10 mouse cellular contexts compared by ENCODE assay signal in the genomic region with DNA sequence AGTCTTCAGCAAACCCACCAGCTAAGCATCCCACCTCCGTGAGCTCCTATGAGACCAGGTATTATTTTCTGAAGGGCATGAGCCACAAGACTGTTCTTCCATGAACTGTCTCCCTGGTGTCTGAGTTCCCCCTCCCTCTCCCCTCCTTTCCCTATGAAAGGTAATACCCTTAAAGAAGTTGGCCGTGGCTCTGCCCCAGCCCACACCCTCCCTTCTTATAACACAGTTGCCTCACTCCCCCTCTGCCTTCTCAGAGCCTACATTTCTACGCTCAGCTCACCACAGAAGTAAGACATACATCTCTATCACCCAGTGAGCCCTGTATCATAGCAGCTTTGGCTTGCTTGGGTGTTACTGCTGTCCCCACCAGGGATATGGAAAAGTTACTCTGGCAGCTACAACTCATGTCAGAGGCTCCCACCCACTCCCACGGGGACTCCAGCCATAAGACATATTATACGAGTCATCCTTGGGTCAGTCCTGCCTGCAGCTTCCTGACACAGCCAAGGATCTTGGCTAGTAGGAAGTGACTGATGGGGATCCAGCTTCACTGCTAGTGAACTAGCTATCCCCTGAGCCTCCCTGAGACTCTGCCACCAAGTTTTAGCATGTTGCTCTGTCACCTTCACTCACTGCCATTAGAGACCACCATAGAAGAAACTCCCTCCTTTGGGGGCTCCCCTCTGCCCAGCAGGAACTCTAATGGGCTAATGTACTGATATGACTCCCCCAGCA. TPM values are rescaled to one million over a fixed set of nuclear protein-coding genes. Genes with fewer than 3 reads are reported as not detected.
DNase-seq lines count a peak whose midpoint lies in the region; ATAC-seq and TF ChIP-seq lines count a peak whose summit lies in the region.
"Had no signal": no experiment of that assay in that cellular context is flagged by ENCODE, and none has a peak within 500 bp of the region (broad histone marks: within the 10 kb centered on the region; RNA-seq: fewer than 3 reads in every experiment).

No protein-coding gene starts in this region.

- H3K4me2 ChIP-seq in lung, postnatal 0 days (replicated peaks; ENCODE audit: low read depth, low read length): no peak overlapping the region
- H3K4me2 ChIP-seq in embryonic facial prominence, embryonic 14.5 days (ENCODE audit: low read depth, low read length): no peak overlapping the region
- H3K4me2 ChIP-seq: hindbrain, embryonic 12.5 days had no signal

- WGBS in heart, embryonic 10.5 days: 63% methylated on average over 5 of the region's 5 CpGs
- 46% methylated on average over 5 of the region's 5 CpGs for WGBS in lung, postnatal 0 days
- WGBS in embryonic facial prominence, embryonic 14.5 days: 45% methylated on average over 5 of the region's 5 CpGs

- H3K9me3 ChIP-seq in heart, embryonic 10.5 days: no peaks in the 10 kb centered on the region
- H3K9me3 ChIP-seq in lung, postnatal 0 days (ENCODE audit: low read length): no peaks in the 10 kb centered on the region
- H3K9me3 ChIP-seq in embryonic facial prominence, embryonic 14.5 days (ENCODE audit: control insufficient read depth, low read length): no peaks in the 10 kb centered on the region
- H3K9me3 ChIP-seq: hindbrain, embryonic 12.5 days had no signal

- ATAC-seq in lung, postnatal 0 days: peak; percentile 9; the same call in 1 of the 2 replicates
- ATAC-seq in embryonic facial prominence, embryonic 14.5 days (ENCODE audit: low read depth): peak; percentile 60; the same call in 1 of the 2 replicates
- ATAC-seq in megakaryocyte progenitor cell, adult 5-6 weeks (replicated peaks; ENCODE audit: poor library complexity): peak; percentile 26
- ATAC-seq: midbrain, embryonic 16.5 days had no signal

- no peak for TF ChIP-seq EP300 in lung, postnatal 0 days (IDR thresholded peaks at IDR 0.05)

- H3K4me1 ChIP-seq in heart, embryonic 10.5 days: peaks cover 29% of the 10 kb centered on the region
- H3K4me1 ChIP-seq in lung, postnatal 0 days (ENCODE audit: insufficient read depth, low read depth, low read length): no peaks in the 10 kb centered on the region
- peaks cover 10% of the 10 kb centered on the region for H3K4me1 ChIP-seq in embryonic facial prominence, embryonic 14.5 days (ENCODE audit: control insufficient read depth, insufficient read depth, low read length)
- H3K4me1 ChIP-seq: hindbrain, embryonic 12.5 days had no signal

- TF ChIP-seq CTCF in lung, postnatal 0 days (IDR thresholded peaks at IDR 0.05): no peak

- no peak for DNase-seq in heart, embryonic 10.5 days (ENCODE audit: low spot score)
- DNase-seq in heart, postnatal 25 days (ENCODE audit: low spot score): no peak
- no peak for DNase-seq in lung, postnatal 0 days (ENCODE audit: low spot score)
- no peak for DNase-seq in lung, postnatal 36 days
- no peak for DNase-seq in embryonic facial prominence, embryonic 14.5 days (ENCODE audit: low spot score)
- no peak for DNase-seq in cerebellum, adult 9-11 months
- DNase-seq in ovary, postnatal 14 days (ENCODE audit: low spot score): no peak

- H3K27ac ChIP-seq in heart, embryonic 10.5 days: peak overlapping the region; percentile 49
- H3K27ac ChIP-seq in lung, postnatal 0 days (ENCODE audit: low read length): no peak overlapping the region
- H3K27ac ChIP-seq in embryonic facial prominence, embryonic 14.5 days (replicated peaks; ENCODE audit: low read depth, low read length): peak overlapping the region; percentile 2; the same call in 1 of the 2 replicates
- H3K27ac ChIP-seq: hindbrain, embryonic 12.5 days had no signal

- no peak overlapping the region for H3K4me3 ChIP-seq in heart, embryonic 10.5 days
- H3K4me3 ChIP-seq in lung, postnatal 0 days (ENCODE audit: low read depth, low read length): no peak overlapping the region
- H3K4me3 ChIP-seq in embryonic facial prominence, embryonic 14.5 days (ENCODE audit: low read depth, low read length): no peak overlapping the region
- H3K4me3 ChIP-seq: hindbrain, embryonic 12.5 days had no signal

- H3K9ac ChIP-seq in lung, postnatal 0 days (replicated peaks; ENCODE audit: low read depth): no peak overlapping the region
- H3K9ac ChIP-seq in embryonic facial prominence, embryonic 14.5 days (ENCODE audit: low read depth, low read length): no peak overlapping the region
- H3K9ac ChIP-seq: hindbrain, embryonic 12.5 days had no signal

- no peaks in the 10 kb centered on the region for H3K36me3 ChIP-seq in heart, embryonic 10.5 days
- H3K36me3 ChIP-seq in lung, postnatal 0 days (ENCODE audit: insufficient read depth, low read length): no peaks in the 10 kb centered on the region
- no peaks in the 10 kb centered on the region for H3K36me3 ChIP-seq in embryonic facial prominence, embryonic 14.5 days (ENCODE audit: control insufficient read depth, insufficient read depth, low read length)
- H3K36me3 ChIP-seq: hindbrain, embryonic 12.5 days had no signal

- intact Hi-C loops in heart, postnatal 25 days (cut with DNase I): no loop called here

- no peaks in the 10 kb centered on the region for H3K27me3 ChIP-seq in heart, embryonic 10.5 days (ENCODE audit: insufficient read depth, poor library complexity, severe bottlenecking)
- H3K27me3 ChIP-seq in lung, postnatal 0 days (replicated peaks; ENCODE audit: insufficient read depth, low read length): no peaks in the 10 kb centered on the region
- no peaks in the 10 kb centered on the region for H3K27me3 ChIP-seq in embryonic facial prominence, embryonic 14.5 days (replicated peaks; ENCODE audit: control insufficient read depth, insufficient read depth, low read length)
- H3K27me3 ChIP-seq: hindbrain, embryonic 12.5 days had no signal

RNA-seq across cellular contexts. Expression of a gene that starts 33.4 kb away (rescaled TPM):
- 30.4 and 51.3 TPM in 2 replicates for polyA plus RNA-seq in heart, embryonic 10.5 days (2016; fragmentation: Nextera tagmentation; extraction: Ambion mirVana)
- total RNA-seq in heart, postnatal 25 days (2021): 10 to 100 TPM; 20.4 to 23.7 TPM
- 21.8 and 25.6 TPM in 2 replicates for polyA plus RNA-seq in lung, postnatal 0 days (2015; fragmentation: Nextera tagmentation; extraction: Ambion mirVana)
- polyA plus RNA-seq in embryonic facial prominence, embryonic 14.5 days (2014; fragmentation: Nextera tagmentation; extraction: Ambion mirVana): 32.5 and 35.7 TPM in 2 replicates
- 50.8 and 54.4 TPM in 2 replicates for total RNA-seq in megakaryocyte progenitor cell, adult 5-6 weeks (2015)
- total RNA-seq in megakaryocyte progenitor cell, adult 5-6 weeks (2017): 72.0 and 77.3 TPM in 2 replicates

Comparison
In these comparisons a context has a peak if more than half of its experiments do, and no peak if none do; other contexts are left out.
1. ATAC-seq: peak in every context shown above with its lines; median percentile 60 in embryonic facial prominence, embryonic 14.5 days; 26 in megakaryocyte progenitor cell, adult 5-6 weeks; 9 in lung, postnatal 0 days.